Mouse (Mus musculus): ENCODE results near the gene Olfr480.

The Olfr480 gene

DNA sequence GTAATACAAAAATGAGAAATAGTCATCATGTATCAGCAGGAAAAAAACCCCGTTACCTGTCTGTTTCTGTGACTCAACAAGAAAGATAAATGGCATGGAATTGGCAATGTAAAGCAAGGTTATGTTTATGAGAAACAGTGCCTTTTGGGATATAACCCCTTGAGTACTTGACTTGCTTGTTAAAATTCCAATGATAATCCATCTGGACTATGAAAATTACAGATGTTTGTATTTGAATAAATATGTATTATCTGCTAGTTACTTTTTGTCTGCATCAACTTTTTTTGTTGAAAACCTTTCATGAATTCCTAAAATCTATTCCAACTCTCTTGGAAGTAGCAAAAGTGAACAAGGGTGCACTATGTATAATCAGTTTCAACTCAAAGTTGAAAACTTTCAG, at the start of gene Olfr480:
Gene Olfr480, minus strand, starts transcription at position 101 of the 400 bp plus-strand sequence.
- no peak for ATAC-seq (ENCODE audit: low TSS enrichment)

DNA sequence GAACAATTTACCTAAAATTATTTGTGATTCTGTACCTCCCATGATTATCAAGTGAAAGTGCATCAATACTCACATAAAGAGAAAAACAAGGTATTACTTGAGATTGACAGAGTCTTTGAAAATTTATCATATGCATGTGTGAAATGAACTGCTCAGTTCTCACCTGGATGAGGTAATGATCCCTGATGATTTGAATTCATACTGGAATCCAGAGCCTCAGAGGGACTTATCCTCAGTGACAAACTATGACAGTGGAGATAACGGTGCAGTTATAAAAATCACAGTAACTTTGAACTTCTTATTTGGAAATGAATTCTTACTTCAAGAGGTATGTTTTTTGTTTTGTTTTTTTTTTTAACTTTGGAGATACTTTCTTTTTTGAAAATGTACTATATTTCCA, 33.4 kb upstream of the Olfr480 start, which contains the start of gene Olfr483:
Gene Olfr483, plus strand, starts transcription at position 301 of the 400 bp plus-strand sequence.
- no peak for ATAC-seq (ENCODE audit: low TSS enrichment)

DNA sequence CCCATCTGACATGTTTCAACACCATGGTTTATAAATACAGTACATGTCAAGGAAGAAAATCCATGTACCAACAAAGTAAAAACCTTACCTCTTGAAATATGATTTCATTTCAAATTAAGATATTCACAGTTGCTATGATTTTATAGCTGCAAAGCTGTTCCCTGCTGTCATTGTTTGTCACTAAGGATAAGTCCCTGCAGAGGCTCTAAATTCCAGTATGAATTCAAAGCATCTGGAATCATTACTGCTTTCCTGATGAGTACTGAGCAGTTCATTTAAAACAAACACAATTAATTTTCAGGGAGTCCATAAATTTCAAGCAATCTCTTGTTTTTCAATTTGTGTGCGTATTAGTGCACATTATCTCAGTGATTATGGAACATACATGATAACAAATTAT, 30.3 kb upstream of the Olfr480 start, which contains the start of gene Olfr482:
Gene Olfr482, minus strand, starts transcription at position 101 of the 400 bp plus-strand sequence.
- no peak for ATAC-seq (ENCODE audit: low TSS enrichment)

DNA sequence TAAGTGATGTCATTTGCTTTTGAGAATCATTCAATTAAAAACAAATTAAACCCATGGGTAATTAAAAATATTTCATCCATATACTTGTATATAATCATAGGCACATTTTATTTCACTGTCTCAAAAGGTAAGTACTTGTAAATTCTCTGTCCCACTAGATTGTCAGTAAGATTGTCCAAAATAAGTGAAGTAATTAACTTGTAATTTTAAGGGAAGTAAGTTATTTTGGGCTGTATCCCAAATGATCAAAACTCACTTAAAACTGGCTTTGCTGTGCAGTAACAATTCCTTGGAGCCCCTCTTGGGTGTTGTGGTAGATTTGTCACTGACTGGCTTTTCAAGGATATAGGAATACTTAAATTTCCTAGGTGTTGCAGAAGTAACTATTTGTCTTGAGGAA, 12.4 kb upstream of the Olfr480 start, which contains the start of gene Olfr481:
Gene Olfr481, plus strand, starts transcription at position 301 of the 400 bp plus-strand sequence.
- ATAC-seq (ENCODE audit: low TSS enrichment) = no peak

DNA sequence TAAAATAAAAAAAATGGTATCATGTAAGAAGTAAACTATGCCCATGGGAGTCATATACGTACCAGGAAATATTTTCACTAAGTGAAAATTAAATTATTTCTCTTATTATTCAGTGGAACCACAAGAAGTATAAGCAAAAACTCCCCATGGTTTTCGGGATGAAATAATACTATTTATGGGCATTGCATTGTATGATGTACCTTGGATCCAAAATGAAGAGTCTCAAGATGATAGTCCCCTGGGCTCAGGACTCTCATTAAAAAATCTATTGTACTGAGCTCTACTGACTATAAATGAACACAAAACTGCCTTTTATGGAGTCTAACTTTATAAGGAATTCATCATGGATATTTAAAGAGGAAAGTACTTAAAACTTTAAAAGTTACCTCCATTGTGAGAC, 16.8 kb downstream of the Olfr480 start, which contains the start of gene Olfr479:
Gene Olfr479, plus strand, starts transcription at position 301 of the 400 bp plus-strand sequence.
- ATAC-seq (ENCODE audit: low TSS enrichment) = no peak

DNA sequence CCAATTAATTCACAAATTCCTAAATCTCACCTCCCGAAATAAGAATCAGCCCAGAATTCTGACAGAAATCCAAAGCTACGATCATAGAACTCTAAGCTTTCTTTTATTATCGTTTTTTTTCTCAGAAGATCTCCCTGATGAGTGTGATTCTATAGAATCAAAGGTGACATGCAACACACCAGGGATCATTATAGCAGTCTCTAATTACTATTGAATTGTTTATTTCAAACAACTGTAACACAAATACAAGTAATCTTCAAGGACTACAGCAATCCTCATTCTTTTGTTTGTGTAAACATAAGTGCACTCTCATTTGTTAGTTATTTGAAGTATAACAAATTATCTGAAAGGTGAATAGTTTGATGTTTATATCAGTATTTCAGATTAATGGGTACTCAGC, 33.3 kb downstream of the Olfr480 start, which contains the start of gene Olfr478:
Gene Olfr478, minus strand, starts transcription at position 101 of the 400 bp plus-strand sequence.
- no peak for ATAC-seq (ENCODE audit: low TSS enrichment)
